Mouse (Mus musculus) lung, embryonic 16.5 days (tissue): Measurements from ENCODE around the gene 4921517D22Rik. TPM values are rescaled to one million over a fixed set of nuclear protein-coding genes. Genes with fewer than 3 reads are reported as not detected.
A peak's percentile ranks its signal among the peaks of the same experiment; 100 is the strongest.
"Not testable (repeated sequence)": the region's sequence is repeated elsewhere in the genome, so short reads cannot be mapped to it uniquely, and the experiment has no call there.

ENCODE experiments used
- ATAC-seq: fragments of 200-750 bp; cut with Nextera tagmentation; 2 replicates; pipeline ENCODE4 v1.8.0; 2017; ENCODE audit warnings: low read depth, mild to moderate bottlenecking, moderate library complexity
- H3K27ac ChIP-seq: fragments of 300-500 bp; sonication (generic); 2 replicates; pipeline ENCODE4 v1.5.1; 2014; ENCODE audit warnings: mild to moderate bottlenecking, control low read depth, low read length
- H3K27me3 ChIP-seq: fragments of 300-500 bp; sonication (generic); 2 replicates; pipeline ENCODE4 v1.6.1; 2014; ENCODE audit warnings: low read depth, low read length, mixed read lengths; ENCODE audit not compliant: control insufficient read depth, insufficient read depth
- H3K36me3 ChIP-seq: fragments of 300-500 bp; sonication (generic); 2 replicates; pipeline ENCODE4 v1.6.1; 2014; ENCODE audit warnings: low read length; ENCODE audit not compliant: control insufficient read depth, insufficient read depth
- H3K4me1 ChIP-seq: fragments of 300-500 bp; sonication (generic); replicated peaks from 2 replicates; pipeline ENCODE4 v1.6.1; 2014; ENCODE audit warnings: low read length, mixed read lengths; ENCODE audit not compliant: control insufficient read depth, insufficient read depth
- H3K4me2 ChIP-seq: fragments of 300-500 bp; sonication (generic); 2 replicates; pipeline ENCODE4 v1.6.1; 2014; ENCODE audit warnings: low read depth, low read length, control low read depth
- H3K4me3 ChIP-seq: fragments of 300-500 bp; sonication (generic); 2 replicates; pipeline ENCODE4 v1.5.1; 2014; ENCODE audit warnings: mild to moderate bottlenecking, low read length, control low read depth
- H3K9ac ChIP-seq: fragments of 300-500 bp; sonication (generic); 2 replicates; pipeline ENCODE4 v1.6.1; 2014; ENCODE audit warnings: low read length, control low read depth
- H3K9me3 ChIP-seq: fragments of 300-500 bp; sonication (generic); 2 replicates; pipeline ENCODE4 v1.6.1; 2016; ENCODE audit warnings: low read length; ENCODE audit not compliant: control insufficient read depth
- WGBS: fragments of 180-500 bp; shearing (Covaris S2); extraction: QIAGEN DNeasy Blood & Tissue Kit; methylation state at CpG from one replicate; pipeline ENCODE4 v1.1.7; 2014; 5-methylcytosine and 5-hydroxymethylcytosine counted together
- polyA plus RNA-seq: library from polyadenylated mRNA; unstranded; fragments of >200 nt; fragmentation: Nextera tagmentation; extraction: Ambion mirVana; gene quantifications from 2 replicates; pipeline ENCODE4 v1.2.1, GENCODE M21; 2015

The 4921517D22Rik gene
- not detected in 2 replicates for polyA plus RNA-seq

DNA sequence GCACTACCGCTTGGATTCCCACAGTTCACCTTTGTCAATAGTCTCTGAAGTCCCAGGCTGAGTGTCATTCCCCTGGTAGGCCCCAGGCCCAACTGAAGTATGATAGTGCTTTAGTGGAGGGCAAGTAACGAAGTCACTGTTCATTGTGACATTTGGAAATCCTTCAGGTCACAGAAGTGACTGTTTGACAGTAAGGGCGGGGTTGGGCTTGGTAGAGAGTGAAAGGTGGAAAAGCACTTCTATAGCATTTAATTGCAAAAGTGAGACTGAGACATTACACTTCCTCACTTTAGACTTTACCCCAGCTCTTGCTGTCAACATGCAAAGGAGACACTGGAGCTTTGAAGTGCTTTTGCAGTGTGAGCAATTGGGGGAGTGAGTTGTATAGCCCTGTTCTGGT is at the start of gene 4921517D22Rik:
Gene 4921517D22Rik, minus strand, starts transcription at position 101 of the 400 bp plus-strand sequence.
- H3K4me2 ChIP-seq, result no peak within 1 kb of the TSS
- H3K9me3 ChIP-seq, result no peaks in the 10 kb centered on the region
- 77% methylated on average over 3 of the region's 3 CpGs for WGBS
- H3K27ac ChIP-seq, result no peak within 1 kb of the TSS
- no peak within 1 kb of the TSS for H3K4me3 ChIP-seq
- ATAC-seq, result no peak
- no peaks in the 10 kb centered on the region for H3K4me1 ChIP-seq
- H3K9ac ChIP-seq, result no peak within 1 kb of the TSS
- H3K27me3 ChIP-seq, result no peaks in the 10 kb centered on the region
- no peaks in the 10 kb centered on the region for H3K36me3 ChIP-seq

DNA sequence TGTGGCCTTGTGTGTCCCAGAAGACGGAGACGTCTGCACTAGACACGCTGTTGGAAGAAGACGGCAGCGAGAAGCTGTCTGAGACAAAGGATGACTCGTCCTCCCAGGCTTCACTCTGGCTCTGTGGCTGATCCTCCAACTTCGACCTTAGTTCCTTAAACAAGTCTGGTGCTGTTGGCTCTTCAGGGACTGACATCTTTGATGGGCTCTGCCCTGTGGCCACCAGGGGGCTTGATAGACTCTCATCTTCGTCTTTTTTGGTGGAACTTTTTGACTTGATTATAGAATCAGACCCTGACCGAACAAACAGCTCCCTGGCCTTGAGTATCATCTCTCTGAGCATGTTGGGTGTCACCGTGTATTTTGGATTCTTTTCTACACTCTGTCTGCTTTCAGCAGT is 47.8 kb upstream of the 4921517D22Rik start:
- Histone ChIP-seq H3K9me3 (no peaks in the 10 kb centered on the region), H3K27me3 (no peaks in the 10 kb centered on the region), H3K4me1 (no peaks in the 10 kb centered on the region), H3K27ac (no peak overlapping the region), H3K4me3 (no peak overlapping the region), H3K36me3 (no peaks in the 10 kb centered on the region), H3K9ac (no peak overlapping the region), H3K4me2 (no peak overlapping the region)
- WGBS, result 66% methylated on average over 10 of the region's 10 CpGs
- ATAC-seq, result no peak

DNA sequence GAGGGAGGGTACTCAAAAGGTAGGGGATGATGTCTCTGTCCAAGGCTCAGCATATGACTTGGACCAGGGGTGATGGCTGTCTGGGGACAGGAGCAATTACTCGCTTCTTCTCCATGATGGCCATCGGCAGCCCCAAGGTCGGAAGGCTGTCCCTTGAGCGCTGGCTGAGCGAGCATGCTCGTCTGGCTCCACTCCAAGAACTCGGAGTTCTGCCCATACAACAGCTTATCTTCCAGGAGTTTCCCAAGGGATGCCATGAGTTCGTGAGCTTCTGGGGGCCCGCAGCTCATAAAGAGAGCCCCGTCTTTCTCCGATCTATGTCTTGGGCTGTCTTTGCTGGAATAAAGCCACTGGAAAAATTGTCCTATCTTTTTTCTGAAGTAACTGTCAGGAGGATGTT is 47.2 kb upstream of the 4921517D22Rik start:
- no peaks in the 10 kb centered on the region for H3K9me3 ChIP-seq
- no peaks in the 10 kb centered on the region for H3K4me1 ChIP-seq
- no peak overlapping the region for H3K4me3 ChIP-seq
- WGBS, result 69% methylated on average over 11 of the region's 11 CpGs
- H3K27ac ChIP-seq, result no peak overlapping the region
- H3K36me3 ChIP-seq, result no peaks in the 10 kb centered on the region
- no peaks in the 10 kb centered on the region for H3K27me3 ChIP-seq
- no peak overlapping the region for H3K9ac ChIP-seq
- no peak for ATAC-seq
- no peak overlapping the region for H3K4me2 ChIP-seq

DNA sequence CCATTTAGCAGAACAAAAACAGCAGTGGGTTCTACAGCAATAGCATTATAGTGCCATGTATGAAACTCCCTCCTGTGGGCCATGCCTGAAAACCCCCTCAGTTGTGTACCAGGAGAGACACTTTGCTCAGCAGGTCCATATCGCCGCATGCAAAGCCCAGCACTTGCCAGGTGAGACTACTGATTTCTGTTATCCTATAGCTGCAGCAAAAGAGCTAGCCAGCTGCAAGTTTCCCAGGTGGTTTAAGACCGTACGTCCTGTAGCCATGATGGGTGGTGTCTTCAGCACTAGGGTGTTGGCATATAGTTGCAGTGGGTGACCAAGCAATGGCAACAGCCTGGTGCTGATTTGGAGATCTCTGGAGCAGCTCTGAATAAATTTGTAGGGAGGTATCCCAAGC is 45.5 kb upstream of the 4921517D22Rik start:
- no peaks in the 10 kb centered on the region for H3K36me3 ChIP-seq
- H3K4me2 ChIP-seq, result no peak overlapping the region
- no peaks in the 10 kb centered on the region for H3K9me3 ChIP-seq
- ATAC-seq, result no peak
- no peaks in the 10 kb centered on the region for H3K4me1 ChIP-seq
- WGBS, result 83% methylated on average over 4 of the region's 4 CpGs
- no peak overlapping the region for H3K27ac ChIP-seq
- no peaks in the 10 kb centered on the region for H3K27me3 ChIP-seq
- H3K4me3 ChIP-seq, result no peak overlapping the region
- H3K9ac ChIP-seq, result no peak overlapping the region

DNA sequence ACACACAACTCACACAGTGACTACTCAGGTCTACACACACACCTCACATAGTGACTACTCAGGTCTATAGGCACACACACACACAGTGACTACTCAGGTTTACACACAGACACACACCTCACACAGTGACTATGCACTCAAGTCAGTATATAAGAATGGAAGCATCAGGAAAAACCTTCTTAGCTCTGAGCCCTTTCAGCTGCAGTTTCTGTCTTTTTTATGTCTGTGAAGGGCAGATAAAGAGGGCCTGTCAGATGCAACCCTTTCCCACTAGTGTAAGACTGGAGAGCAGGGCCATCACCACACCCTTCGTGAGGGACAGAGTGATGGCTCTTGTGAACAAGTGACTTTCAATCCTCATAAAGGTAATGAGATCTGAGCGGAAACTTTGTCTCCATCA is 44.5 kb upstream of the 4921517D22Rik start:
- Histone ChIP-seq H3K4me3 (no peak overlapping the region), H3K9ac (no peak overlapping the region), H3K27ac (no peak overlapping the region), H3K36me3 (no peaks in the 10 kb centered on the region), H3K27me3 (no peaks in the 10 kb centered on the region), H3K4me2 (no peak overlapping the region), H3K4me1 (no peaks in the 10 kb centered on the region), H3K9me3 (no peaks in the 10 kb centered on the region)
- no peak for ATAC-seq
- WGBS, result 77% methylated on average over 2 of the region's 2 CpGs

DNA sequence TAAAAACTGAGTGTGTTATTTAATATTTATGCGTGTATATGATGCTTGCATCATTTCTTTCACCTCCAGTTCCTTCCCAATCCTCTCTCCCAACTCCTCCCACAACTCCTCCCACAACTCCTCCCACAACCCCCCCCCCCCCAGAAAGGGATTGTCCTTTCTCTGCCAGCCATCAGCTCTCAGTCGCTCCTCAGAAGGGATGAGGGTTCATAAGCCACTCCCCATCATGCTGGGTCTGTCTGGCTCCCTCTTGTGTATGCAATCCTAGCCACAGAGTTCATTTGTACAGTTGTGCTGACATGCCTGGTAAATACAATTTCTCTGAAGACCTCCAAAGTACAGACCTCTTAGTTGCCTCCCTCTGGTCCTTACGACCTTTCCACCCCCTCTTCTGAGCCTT is 41.3 kb upstream of the 4921517D22Rik start:
- Histone ChIP-seq H3K4me1 (no peaks in the 10 kb centered on the region), H3K9ac (no peak overlapping the region), H3K27me3 (no peaks in the 10 kb centered on the region), H3K27ac (no peak overlapping the region), H3K4me2 (no peak overlapping the region), H3K9me3 (no peaks in the 10 kb centered on the region), H3K4me3 (no peak overlapping the region), H3K36me3 (no peaks in the 10 kb centered on the region)
- peak; percentile 83 for ATAC-seq
- WGBS, result 19% methylated on average over 3 of the region's 3 CpGs

DNA sequence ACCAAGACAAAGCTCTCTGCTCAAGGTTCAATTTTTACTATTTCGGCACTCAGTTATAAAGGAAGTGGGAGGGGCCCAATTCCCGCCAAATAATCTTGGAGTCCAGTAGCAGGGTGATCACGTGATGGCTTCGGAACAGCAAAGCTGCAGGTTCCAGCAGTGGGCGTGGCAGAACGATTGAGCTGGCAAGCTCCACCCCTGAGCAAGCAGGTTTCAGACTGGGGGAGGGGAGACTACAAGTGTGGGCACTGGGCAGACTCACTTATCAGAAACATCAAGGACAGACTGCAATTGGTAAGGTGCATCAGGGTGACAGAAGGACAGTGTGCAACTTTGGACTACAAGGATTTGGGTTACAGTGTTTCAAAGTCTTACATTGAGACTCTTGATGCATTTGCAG is 40.4 kb upstream of the 4921517D22Rik start:
- H3K4me2 ChIP-seq, H3K36me3 ChIP-seq, H3K27ac ChIP-seq, H3K4me3 ChIP-seq, H3K9me3 ChIP-seq, H3K4me1 ChIP-seq, H3K27me3 ChIP-seq, H3K9ac ChIP-seq, ATAC-seq: not testable (repeated sequence)
- WGBS, result 17% methylated on average over 5 of the region's 6 CpGs

DNA sequence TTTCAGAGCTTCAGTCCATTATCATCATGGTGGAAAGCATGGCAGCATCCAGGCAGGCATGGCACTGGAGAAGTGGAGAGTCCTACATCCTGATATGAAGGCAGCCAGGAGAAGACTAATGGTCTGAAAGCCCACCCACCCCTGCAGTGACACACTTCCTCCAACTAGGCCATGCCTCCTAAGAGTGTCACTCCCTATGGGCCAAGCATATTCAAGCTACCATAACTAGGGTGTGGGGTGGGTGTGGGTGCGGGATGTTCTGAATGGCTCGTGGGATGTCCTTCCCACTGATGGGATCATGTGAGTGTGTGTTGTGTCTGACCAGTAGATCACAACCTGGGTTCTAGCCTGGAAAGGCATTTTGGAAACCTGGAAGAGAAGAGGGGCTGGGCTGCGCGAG is 40.0 kb upstream of the 4921517D22Rik start:
- Histone ChIP-seq H3K9ac (no peak overlapping the region), H3K27ac (no peak overlapping the region)
- 86% methylated on average over 4 of the region's 4 CpGs for WGBS

DNA sequence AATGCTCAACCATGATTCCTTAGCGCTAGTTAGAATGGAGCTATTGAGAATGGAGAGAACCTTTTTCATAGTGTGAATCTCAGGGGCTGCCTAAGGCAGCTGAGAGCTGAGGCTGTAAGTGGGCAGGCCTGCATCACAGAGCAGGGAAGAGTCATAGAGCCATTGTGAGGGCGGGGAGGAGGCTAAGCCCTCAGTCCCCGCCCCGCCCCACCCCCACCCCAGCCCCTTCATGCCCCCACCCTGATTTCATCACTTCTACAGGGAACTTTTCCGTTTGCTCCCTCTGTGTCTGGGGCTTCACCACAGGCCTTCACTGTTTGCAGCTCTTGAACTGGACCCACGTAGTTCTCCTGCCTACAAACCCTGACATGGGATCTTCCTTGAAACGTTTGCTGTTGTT is 37.7 kb upstream of the 4921517D22Rik start, which contains the start of gene Spata31d1d:
Gene Spata31d1d, minus strand, starts transcription at position 101 of the 400 bp plus-strand sequence.
- Histone ChIP-seq H3K9me3 (no peaks in the 10 kb centered on the region), H3K27me3 (no peaks in the 10 kb centered on the region), H3K36me3 (no peaks in the 10 kb centered on the region), H3K27ac (no peak within 1 kb of the TSS), H3K4me2 (no peak within 1 kb of the TSS), H3K9ac (no peak within 1 kb of the TSS), H3K4me3 (no peak within 1 kb of the TSS), H3K4me1 (peaks cover 7% of the 10 kb centered on the region)
- no peak for ATAC-seq
- 34% methylated on average over 7 of the region's 7 CpGs for WGBS

More for the DNA sequence above, 40.0 kb upstream of the 4921517D22Rik start:
- H3K4me3 ChIP-seq, result no peak overlapping the region
- no peaks in the 10 kb centered on the region for H3K27me3 ChIP-seq
- no peak overlapping the region for H3K4me2 ChIP-seq
- no peaks in the 10 kb centered on the region for H3K36me3 ChIP-seq
- no peaks in the 10 kb centered on the region for H3K4me1 ChIP-seq
- no peak for ATAC-seq
- H3K9me3 ChIP-seq, result no peaks in the 10 kb centered on the region
